Mouse (Mus musculus) stomach, embryonic 16.5 days (tissue): ENCODE results near the gene Rnf224. TPM values are rescaled to one million over a fixed set of nuclear protein-coding genes. Genes with fewer than 3 reads are reported as not detected.

ENCODE experiments used
- ATAC-seq: fragments of 200-750 bp; cut with Nextera tagmentation; 2 replicates; pipeline ENCODE4 v1.8.0; 2017; ENCODE audit warnings: moderate number of reproducible peaks, moderate TSS enrichment; ENCODE audit not compliant: insufficient read depth, low FRiP score
- H3K27ac ChIP-seq: fragments of 300-500 bp; sonication (generic); 2 replicates; pipeline ENCODE4 v1.5.1; 2014; ENCODE audit warnings: low read length
- H3K27me3 ChIP-seq: fragments of 300-500 bp; sonication (generic); 2 replicates; pipeline ENCODE4 v1.6.1; 2014; ENCODE audit warnings: low read length, control low read depth, mixed read lengths; ENCODE audit not compliant: control insufficient read depth, insufficient read depth
- H3K36me3 ChIP-seq: fragments of 300-500 bp; sonication (generic); 2 replicates; pipeline ENCODE4 v1.6.1; 2014; ENCODE audit warnings: low read length; ENCODE audit not compliant: control insufficient read depth, insufficient read depth
- H3K4me1 ChIP-seq: fragments of 300-500 bp; sonication (generic); 2 replicates; pipeline ENCODE4 v1.6.1; 2014; ENCODE audit warnings: low read length, control low read depth, mixed read lengths; ENCODE audit not compliant: control insufficient read depth, insufficient read depth
- H3K4me2 ChIP-seq: fragments of 300-500 bp; sonication (generic); 2 replicates; pipeline ENCODE4 v1.6.1; 2014; ENCODE audit warnings: low read depth, low read length, mixed read lengths
- H3K4me3 ChIP-seq: fragments of 300-500 bp; sonication (generic); replicated peaks from 2 replicates; pipeline ENCODE4 v1.5.1; 2014; ENCODE audit warnings: mild to moderate bottlenecking, low read length
- H3K9ac ChIP-seq: fragments of 300-500 bp; sonication (generic); 2 replicates; pipeline ENCODE4 v1.6.1; 2014; ENCODE audit warnings: low read length
- H3K9me3 ChIP-seq: fragments of 300-500 bp; sonication (generic); replicated peaks from 2 replicates; pipeline ENCODE4 v1.6.1; 2016; ENCODE audit warnings: low read length, control low read depth; ENCODE audit not compliant: control insufficient read depth
- WGBS: fragments of 180-500 bp; shearing (Covaris S2); extraction: QIAGEN DNeasy Blood & Tissue Kit; methylation state at CpG from one replicate; pipeline ENCODE4 v1.1.7; 2014; 5-methylcytosine and 5-hydroxymethylcytosine counted together
- polyA plus RNA-seq: library from polyadenylated mRNA; unstranded; fragments of >200 nt; fragmentation: Nextera tagmentation; extraction: Ambion mirVana; gene quantifications from 2 replicates; pipeline ENCODE4 v1.2.1, GENCODE M21; 2015

The Rnf224 gene
- polyA plus RNA-seq, 1 experiment from 2014 or later: 0.23 TPM

GRCm38 (mm10) chr2:25243342-25243741 lies 6.8 kb upstream of the Rnf224 start:
- Histone ChIP-seq H3K4me1 (peaks cover 33% of the 10 kb centered on the region), H3K4me3 (no peak overlapping the region), H3K27ac (no peak overlapping the region), H3K9me3 (no peaks in the 10 kb centered on the region), H3K36me3 (peaks cover 5% of the 10 kb centered on the region; the same call in 1 of the 2 replicates), H3K27me3 (peaks cover 15% of the 10 kb centered on the region), H3K9ac (no peak overlapping the region; the same call in 1 of the 2 replicates), H3K4me2 (no peak overlapping the region; the same call in 1 of the 2 replicates)
- ATAC-seq: no peak
- 71% methylated on average over 8 of the region's 8 CpGs for WGBS

- no peaks in the 10 kb centered on the region for H3K9me3 ChIP-seq
- peak within 1 kb of the TSS; percentile 70 for H3K27ac ChIP-seq
- 0 out of 2 replicates have a peak, but pooled peaks cover 5% of the 10 kb centered on the region for H3K36me3 ChIP-seq
- H3K4me2 ChIP-seq: peak within 1 kb of the TSS; percentile 96
- peaks cover 15% of the 10 kb centered on the region for H3K27me3 ChIP-seq
- no peak for ATAC-seq
- peak within 1 kb of the TSS; percentile 80 for H3K9ac ChIP-seq
- under 1% methylated on average over 42 of the region's 59 CpGs for WGBS
- H3K4me3 ChIP-seq: peak within 1 kb of the TSS; percentile 57
- peaks cover 33% of the 10 kb centered on the region for H3K4me1 ChIP-seq
Measured at GRCm38 (mm10) chr2:25242101-25242506, 5.5 kb upstream of the Rnf224 start, which contains the start of the genes Rnf208 and Cysrt1. TSS of gene Rnf208 (plus strand) at chr2:25242255. TSS of gene Cysrt1 (minus strand) at chr2:25242452.

- Histone ChIP-seq H3K27ac (peak overlapping the region; percentile 70), H3K9me3 (no peaks in the 10 kb centered on the region), H3K36me3 (0 out of 2 replicates have a peak, but pooled peaks cover 5% of the 10 kb centered on the region), H3K9ac (peak overlapping the region; percentile 80), H3K4me1 (peaks cover 33% of the 10 kb centered on the region), H3K27me3 (peaks cover 15% of the 10 kb centered on the region), H3K4me3 (peak overlapping the region; percentile 57), H3K4me2 (peak overlapping the region; percentile 96)
- WGBS: 11% methylated on average over 6 of the region's 6 CpGs
- ATAC-seq: peak; percentile 41
Measured at GRCm38 (mm10) chr2:25241438-25241775, 4.8 kb upstream of the Rnf224 start.

GRCm38 (mm10) chr2:25240723-25241437 lies 4.3 kb upstream of the Rnf224 start:
- peaks cover 29% of the 10 kb centered on the region for H3K4me1 ChIP-seq
- peak overlapping the region; percentile 57 for H3K4me3 ChIP-seq
- no peaks in the 10 kb centered on the region for H3K9me3 ChIP-seq
- H3K9ac ChIP-seq: peak overlapping the region; percentile 70
- H3K4me2 ChIP-seq: peak overlapping the region; percentile 96
- WGBS: 1% methylated on average over 29 of the region's 29 CpGs
- ATAC-seq: peak; percentile 87
- H3K36me3 ChIP-seq: 0 out of 2 replicates have a peak, but pooled peaks cover 4% of the 10 kb centered on the region
- H3K27ac ChIP-seq: peak overlapping the region; percentile 50
- H3K27me3 ChIP-seq: peaks cover 15% of the 10 kb centered on the region

GRCm38 (mm10) chr2:25240310-25240709 lies 3.7 kb upstream of the Rnf224 start:
- H3K27me3 ChIP-seq: peaks cover 15% of the 10 kb centered on the region
- H3K36me3 ChIP-seq: 0 out of 2 replicates have a peak, but pooled peaks cover under 1% of the 10 kb centered on the region
- H3K4me1 ChIP-seq: peaks cover 27% of the 10 kb centered on the region
- H3K27ac ChIP-seq: peak overlapping the region; percentile 50
- H3K9me3 ChIP-seq: no peaks in the 10 kb centered on the region
- peak overlapping the region; percentile 70 for H3K9ac ChIP-seq
- peak overlapping the region; percentile 96 for H3K4me2 ChIP-seq
- 46% methylated on average over 8 of the region's 8 CpGs for WGBS
- peak overlapping the region; percentile 57 for H3K4me3 ChIP-seq
- no peak for ATAC-seq

GRCm38 (mm10) chr2:25239766-25240165 lies 3.2 kb upstream of the Rnf224 start:
- H3K9me3 ChIP-seq: no peaks in the 10 kb centered on the region
- peak overlapping the region; percentile 12; the same call in 1 of the 2 replicates for H3K9ac ChIP-seq
- H3K4me1 ChIP-seq: peaks cover 27% of the 10 kb centered on the region
- H3K27me3 ChIP-seq: peaks cover 15% of the 10 kb centered on the region
- no peak overlapping the region for H3K4me2 ChIP-seq
- peak overlapping the region; percentile 12 for H3K4me3 ChIP-seq
- WGBS: 78% methylated on average over 3 of the region's 3 CpGs
- peak overlapping the region; percentile 82; the same call in 1 of the 2 replicates for H3K27ac ChIP-seq
- H3K36me3 ChIP-seq: no peaks in the 10 kb centered on the region
- no peak for ATAC-seq

GRCm38 (mm10) chr2:25238106-25238505 lies 1.5 kb upstream of the Rnf224 start:
- Histone ChIP-seq H3K36me3 (no peaks in the 10 kb centered on the region), H3K4me3 (no peak overlapping the region), H3K4me1 (peaks cover 27% of the 10 kb centered on the region), H3K9ac (no peak overlapping the region; the same call in 1 of the 2 replicates), H3K9me3 (no peaks in the 10 kb centered on the region), H3K4me2 (no peak overlapping the region), H3K27me3 (peaks cover 14% of the 10 kb centered on the region), H3K27ac (peak overlapping the region; percentile 82)
- ATAC-seq: peak; percentile 23

- H3K4me2 ChIP-seq: no peak overlapping the region
- peaks cover 9% of the 10 kb centered on the region; the same call in 1 of the 2 replicates for H3K27me3 ChIP-seq
- WGBS: 51% methylated on average over 4 of the region's 4 CpGs
- ATAC-seq: peak; percentile 22; the same call in 1 of the 2 replicates
- no peak overlapping the region for H3K4me3 ChIP-seq
- no peaks in the 10 kb centered on the region for H3K36me3 ChIP-seq
- H3K27ac ChIP-seq: peak overlapping the region; percentile 82
- H3K9ac ChIP-seq: peak overlapping the region; percentile 24; the same call in 1 of the 2 replicates
- no peaks in the 10 kb centered on the region for H3K9me3 ChIP-seq
- H3K4me1 ChIP-seq: peaks cover 26% of the 10 kb centered on the region
Measured at GRCm38 (mm10) chr2:25237522-25237921, 935 bp upstream of the Rnf224 start.

- Histone ChIP-seq H3K27me3 (no peaks in the 10 kb centered on the region; the same call in 1 of the 2 replicates), H3K9ac (no peak overlapping the region), H3K27ac (no peak overlapping the region), H3K36me3 (no peaks in the 10 kb centered on the region), H3K4me3 (no peak overlapping the region), H3K9me3 (no peaks in the 10 kb centered on the region), H3K4me1 (0 out of 2 replicates have a peak, but pooled peaks cover 5% of the 10 kb centered on the region), H3K4me2 (no peak overlapping the region)
- no peak for ATAC-seq
- WGBS: 54% methylated on average over 5 of the region's 5 CpGs
Measured at GRCm38 (mm10) chr2:25234551-25235220, 1.9 kb downstream of the Rnf224 start.
